Mouse (Mus musculus) lung, embryonic 16.5 days (tissue): ENCODE measurements at regions not wholly inside any gene's neighbourhood (a gene's known extent, or its start where the extent isn't known, plus 50 kb on each side); places are given as distances from the start of the nearest gene placed in this dataset.

Source experiments
- ATAC-seq: fragments of 200-750 bp; cut with Nextera tagmentation; 2 replicates; pipeline ENCODE4 v1.8.0; 2017; ENCODE audit warnings: low read depth, mild to moderate bottlenecking, moderate library complexity
- H3K27ac ChIP-seq: fragments of 300-500 bp; sonication (generic); 2 replicates; pipeline ENCODE4 v1.5.1; 2014; ENCODE audit warnings: mild to moderate bottlenecking, control low read depth, low read length
- H3K27me3 ChIP-seq: fragments of 300-500 bp; sonication (generic); 2 replicates; pipeline ENCODE4 v1.6.1; 2014; ENCODE audit warnings: low read depth, low read length, mixed read lengths; ENCODE audit not compliant: control insufficient read depth, insufficient read depth
- H3K36me3 ChIP-seq: fragments of 300-500 bp; sonication (generic); 2 replicates; pipeline ENCODE4 v1.6.1; 2014; ENCODE audit warnings: low read length; ENCODE audit not compliant: control insufficient read depth, insufficient read depth
- H3K4me1 ChIP-seq: fragments of 300-500 bp; sonication (generic); replicated peaks from 2 replicates; pipeline ENCODE4 v1.6.1; 2014; ENCODE audit warnings: low read length, mixed read lengths; ENCODE audit not compliant: control insufficient read depth, insufficient read depth
- H3K4me2 ChIP-seq: fragments of 300-500 bp; sonication (generic); 2 replicates; pipeline ENCODE4 v1.6.1; 2014; ENCODE audit warnings: low read depth, low read length, control low read depth
- H3K4me3 ChIP-seq: fragments of 300-500 bp; sonication (generic); 2 replicates; pipeline ENCODE4 v1.5.1; 2014; ENCODE audit warnings: mild to moderate bottlenecking, low read length, control low read depth
- H3K9ac ChIP-seq: fragments of 300-500 bp; sonication (generic); 2 replicates; pipeline ENCODE4 v1.6.1; 2014; ENCODE audit warnings: low read length, control low read depth
- H3K9me3 ChIP-seq: fragments of 300-500 bp; sonication (generic); 2 replicates; pipeline ENCODE4 v1.6.1; 2016; ENCODE audit warnings: low read length; ENCODE audit not compliant: control insufficient read depth
- WGBS: fragments of 180-500 bp; shearing (Covaris S2); extraction: QIAGEN DNeasy Blood & Tissue Kit; methylation state at CpG from one replicate; pipeline ENCODE4 v1.1.7; 2014; 5-methylcytosine and 5-hydroxymethylcytosine counted together

DNA sequence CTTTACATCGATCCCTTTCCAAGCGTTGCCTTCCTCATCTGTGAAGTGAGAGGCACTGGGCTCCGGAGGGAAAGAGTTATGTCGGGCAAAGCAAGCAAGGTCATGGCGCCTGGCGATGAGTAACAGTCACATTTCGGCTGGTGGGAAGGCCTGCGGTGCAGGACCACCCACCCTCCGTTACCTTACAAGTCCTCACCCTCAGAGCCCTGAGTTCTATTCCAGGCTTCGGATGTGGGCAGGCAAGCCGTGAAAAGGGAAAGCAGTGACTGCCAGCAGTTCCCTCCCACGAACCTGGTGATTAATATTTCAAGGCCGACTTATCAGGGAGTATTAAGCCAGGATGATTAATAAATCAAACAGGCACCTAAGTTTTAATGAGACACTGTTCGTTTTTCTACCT, 209.7 kb downstream of the Drd1 start:
- Histone ChIP-seq H3K36me3 (no peaks in the 10 kb centered on the region), H3K4me2 (no peak overlapping the region), H3K4me3 (no peak overlapping the region), H3K4me1 (no peaks in the 10 kb centered on the region), H3K9ac (no peak overlapping the region), H3K27ac (no peak overlapping the region), H3K9me3 (no peaks in the 10 kb centered on the region), H3K27me3 (no peaks in the 10 kb centered on the region)
- no peak for ATAC-seq
- WGBS: 75% methylated on average over 14 of the region's 14 CpGs

GRCm38 (mm10) chr13:53825957-53826580, 229.4 kb downstream of the Drd1 start:
- 61% methylated on average over 8 of the region's 8 CpGs for WGBS

DNA sequence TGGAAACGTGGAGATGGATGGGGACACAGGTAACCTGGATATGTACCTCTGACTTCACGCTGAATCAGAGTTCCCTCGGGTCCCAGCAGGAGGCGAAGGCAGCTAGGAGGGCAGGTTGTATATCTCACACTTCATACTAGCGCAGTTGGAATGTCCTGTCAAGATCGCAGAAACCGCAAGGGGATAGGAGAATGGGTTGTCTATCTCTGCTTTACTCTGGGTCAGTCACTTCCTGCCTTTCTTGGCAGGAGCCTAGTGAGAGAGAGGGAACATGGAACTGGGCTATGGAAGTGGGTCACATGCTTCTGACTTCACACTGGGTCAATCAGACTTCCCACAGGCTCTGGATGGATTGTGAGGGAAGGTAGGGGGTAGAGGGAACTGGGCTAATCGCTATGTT, 233.4 kb downstream of the Drd1 start:
- Histone ChIP-seq H3K4me2 (no peak overlapping the region), H3K27ac (no peak overlapping the region), H3K27me3 (no peaks in the 10 kb centered on the region), H3K4me3 (no peak overlapping the region), H3K4me1 (no peaks in the 10 kb centered on the region), H3K9ac (no peak overlapping the region), H3K9me3 (no peaks in the 10 kb centered on the region), H3K36me3 (no peaks in the 10 kb centered on the region)
- no peak for ATAC-seq
- 68% methylated on average over 8 of the region's 8 CpGs for WGBS

More at GRCm38 (mm10) chr13:53825957-53826580, 229.4 kb downstream of the Drd1 start:
- H3K4me3 ChIP-seq: no peak overlapping the region
- no peak overlapping the region for H3K27ac ChIP-seq
- H3K9me3 ChIP-seq: no peaks in the 10 kb centered on the region
- H3K27me3 ChIP-seq: no peaks in the 10 kb centered on the region
- H3K9ac ChIP-seq: no peak overlapping the region
- ATAC-seq: no peak
- H3K4me1 ChIP-seq: no peaks in the 10 kb centered on the region
- no peak overlapping the region for H3K4me2 ChIP-seq
- H3K36me3 ChIP-seq: no peaks in the 10 kb centered on the region

GRCm38 (mm10) chr13:53815629-53816028, 239.9 kb downstream of the Drd1 start:
- H3K9ac ChIP-seq: no peak overlapping the region
- H3K36me3 ChIP-seq: no peaks in the 10 kb centered on the region
- H3K4me2 ChIP-seq: no peak overlapping the region
- H3K4me1 ChIP-seq: no peaks in the 10 kb centered on the region
- H3K9me3 ChIP-seq: no peaks in the 10 kb centered on the region
- WGBS: 70% methylated on average over 7 of the region's 7 CpGs
- no peak overlapping the region for H3K4me3 ChIP-seq
- ATAC-seq: no peak
- H3K27me3 ChIP-seq: no peaks in the 10 kb centered on the region
- H3K27ac ChIP-seq: no peak overlapping the region

DNA sequence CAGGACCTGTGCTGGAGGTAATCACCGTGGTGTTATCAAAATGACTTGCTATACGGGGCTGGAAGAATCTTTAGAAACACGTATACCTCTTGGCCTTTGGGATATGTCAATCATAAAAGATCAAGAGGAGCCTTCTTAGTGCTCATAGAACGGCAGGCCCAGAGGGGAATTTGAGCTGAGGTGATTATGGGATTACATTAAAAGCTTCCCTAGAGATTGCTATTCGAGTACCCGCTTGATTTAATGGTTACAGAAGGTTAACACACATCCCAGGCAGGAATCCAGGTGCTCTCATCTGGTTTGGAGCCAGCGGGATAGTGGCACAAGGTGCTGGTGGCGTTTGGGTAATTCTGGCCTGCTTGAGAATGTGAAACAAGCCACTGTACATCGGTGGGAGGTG, 241.4 kb downstream of the Drd1 start:
- no peaks in the 10 kb centered on the region for H3K36me3 ChIP-seq
- H3K27me3 ChIP-seq: no peaks in the 10 kb centered on the region
- 64% methylated on average over 9 of the region's 9 CpGs for WGBS
- H3K9me3 ChIP-seq: no peaks in the 10 kb centered on the region
- H3K4me1 ChIP-seq: no peaks in the 10 kb centered on the region
- ATAC-seq: no peak
- no peak overlapping the region for H3K4me3 ChIP-seq
- no peak overlapping the region for H3K27ac ChIP-seq
- no peak overlapping the region for H3K9ac ChIP-seq
- no peak overlapping the region for H3K4me2 ChIP-seq

DNA sequence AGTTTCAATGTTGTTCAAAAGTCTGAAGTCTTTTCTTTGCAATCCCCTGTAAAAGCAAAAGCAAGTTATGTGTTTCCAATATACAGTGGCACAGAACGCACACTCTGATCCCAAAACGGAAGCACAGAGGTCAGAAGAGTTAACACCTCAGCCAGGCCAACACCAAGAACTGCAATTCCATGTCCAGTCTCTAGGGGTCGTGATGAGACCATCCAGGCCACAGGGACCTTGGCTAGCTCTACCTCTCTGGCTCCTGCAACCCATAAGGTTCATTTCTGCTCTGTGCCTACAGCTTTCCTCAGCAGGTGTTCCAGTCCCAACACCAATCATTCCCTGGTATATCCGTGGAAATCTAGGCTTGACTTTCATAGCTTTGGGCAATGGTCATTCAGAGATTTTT, 243.6 kb downstream of the Drd1 start:
- no peak for ATAC-seq
- Histone ChIP-seq H3K36me3 (no peaks in the 10 kb centered on the region), H3K4me1 (peaks cover 5% of the 10 kb centered on the region), H3K9me3 (no peaks in the 10 kb centered on the region), H3K4me2 (no peak overlapping the region), H3K27ac (no peak overlapping the region), H3K27me3 (no peaks in the 10 kb centered on the region), H3K4me3 (no peak overlapping the region), H3K9ac (no peak overlapping the region)
- WGBS: 27% methylated on average over 4 of the region's 4 CpGs

DNA sequence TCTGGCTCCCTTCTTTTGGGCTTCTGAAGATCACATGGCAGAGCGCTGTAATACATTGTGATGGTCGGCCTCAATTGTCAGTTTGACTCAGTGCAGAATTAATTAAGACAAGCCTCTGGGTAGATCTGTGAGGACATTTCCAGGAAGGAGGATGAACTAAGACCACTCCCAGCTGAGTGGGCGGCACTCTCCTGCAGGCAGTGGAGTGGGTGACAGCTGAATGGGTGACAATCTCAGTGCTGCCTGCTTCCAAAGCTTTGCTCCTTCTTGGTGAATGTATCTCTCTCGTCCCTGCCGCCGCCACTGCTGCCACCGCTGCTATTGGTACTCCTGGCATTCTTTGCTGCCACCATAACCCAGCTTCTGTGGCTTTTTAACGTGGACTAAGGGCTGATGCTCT, 244.4 kb downstream of the Drd1 start:
- Histone ChIP-seq H3K9ac (no peak overlapping the region), H3K4me2 (no peak overlapping the region), H3K36me3 (no peaks in the 10 kb centered on the region), H3K27me3 (no peaks in the 10 kb centered on the region), H3K27ac (no peak overlapping the region), H3K4me1 (peaks cover 5% of the 10 kb centered on the region), H3K4me3 (no peak overlapping the region), H3K9me3 (no peaks in the 10 kb centered on the region)
- 67% methylated on average over 8 of the region's 8 CpGs for WGBS
- ATAC-seq: no peak

- Histone ChIP-seq H3K4me1 (peaks cover 5% of the 10 kb centered on the region), H3K9me3 (no peaks in the 10 kb centered on the region), H3K4me3 (no peak overlapping the region), H3K4me2 (peak overlapping the region; percentile 26), H3K36me3 (no peaks in the 10 kb centered on the region), H3K27me3 (no peaks in the 10 kb centered on the region), H3K9ac (no peak overlapping the region), H3K27ac (no peak overlapping the region)
- 39% methylated on average over 13 of the region's 13 CpGs for WGBS
- ATAC-seq: peak; percentile 94
These were observed 247.5 kb downstream of the Drd1 start for GRCm38 (mm10) chr13:53807791-53808525.

GRCm38 (mm10) chr13:53805872-53806271, 249.6 kb downstream of the Drd1 start:
- H3K9me3 ChIP-seq: no peaks in the 10 kb centered on the region
- no peak for ATAC-seq
- no peak overlapping the region for H3K27ac ChIP-seq
- H3K4me2 ChIP-seq: no peak overlapping the region
- H3K9ac ChIP-seq: no peak overlapping the region
- 77% methylated on average over 4 of the region's 4 CpGs for WGBS
- H3K36me3 ChIP-seq: no peaks in the 10 kb centered on the region
- H3K4me1 ChIP-seq: peaks cover 5% of the 10 kb centered on the region
- H3K4me3 ChIP-seq: no peak overlapping the region
- H3K27me3 ChIP-seq: no peaks in the 10 kb centered on the region
